Comparison of ENCODE assay signal across 9 mouse cellular contexts in genomic region chr12:86556796-86557517, GRCm38 (mm10).
DNase-seq lines count a peak whose midpoint lies in the region; ATAC-seq lines count a peak whose summit lies in the region.
"Had no signal": no experiment of that assay in that cellular context is flagged by ENCODE, and none has a peak within 500 bp of the region (broad histone marks: within the 10 kb centered on the region; RNA-seq: fewer than 3 reads in every experiment).

No protein-coding gene starts in this region.

- no peak for ATAC-seq in megakaryocyte, adult 5-6 weeks (ENCODE audit: poor library complexity, severe bottlenecking)
- ATAC-seq in common myeloid progenitor, adult 5-6 weeks (replicated peaks; ENCODE audit: low read depth, poor library complexity, severe bottlenecking) = 0 out of 2 replicates have a peak, but pooled peaks have one; percentile 15

- no peaks in the 10 kb centered on the region for H3K36me3 ChIP-seq in megakaryocyte, embryonic 14.5 days (replicated peaks; ENCODE audit: low read length)

- peaks cover 4% of the 10 kb centered on the region; the same call in 1 of the 2 replicates for H3K9me3 ChIP-seq in megakaryocyte, embryonic 14.5 days

- peak; percentile 26 for DNase-seq in embryo, embryonic 11 days
- no peak for DNase-seq in embryo, embryonic 10 days (ENCODE audit: low spot score)
- DNase-seq in retina, postnatal 1 day = peak; percentile 61
- no peak for DNase-seq in urinary bladder, postnatal 25 days (ENCODE audit: low spot score)
- DNase-seq in adrenal gland, adult 2 months = no peak
- DNase-seq: kidney, adult 2 months had no signal

- H3K4me1 ChIP-seq in megakaryocyte, embryonic 14.5 days = peaks cover 10% of the 10 kb centered on the region

- peak overlapping the region; percentile 59 for H3K4me3 ChIP-seq in megakaryocyte, embryonic 14.5 days (replicated peaks)

- peaks cover 14% of the 10 kb centered on the region for H3K27me3 ChIP-seq in megakaryocyte, embryonic 14.5 days (replicated peaks)

Comparison
In these comparisons a context has a peak if more than half of its experiments do, and no peak if none do; other contexts are left out.
1. DNase-seq: peak in embryo, embryonic 11 days (single experiment) and retina, postnatal 1 day (single experiment); none in embryo, embryonic 10 days (single experiment), urinary bladder, postnatal 25 days (single experiment) and adrenal gland, adult 2 months (single experiment).